Mouse (Mus musculus) forebrain, postnatal 0 days (tissue): ENCODE results near the gene Fbn1. TPM values are rescaled to one million over a fixed set of nuclear protein-coding genes. Genes with fewer than 3 reads are reported as not detected.
"Not testable (repeated sequence)": the region's sequence is repeated elsewhere in the genome, so short reads cannot be mapped to it uniquely, and the experiment has no call there.

Experiments
- ATAC-seq: fragments of 200-750 bp; cut with Nextera tagmentation; 2 replicates; pipeline ENCODE4 v1.8.0; 2017; ENCODE audit warnings: mild to moderate bottlenecking, moderate library complexity
- DNase-seq: peaks from one replicate; pipeline ENCODE4 v3.0.0-alpha.2; 2015
- H3K27ac ChIP-seq: fragments of 300-500 bp; sonication (generic); 2 replicates; pipeline ENCODE4 v1.5.1; 2014; ENCODE audit warnings: low read depth, mild to moderate bottlenecking, antibody characterized with exemption, low read length, moderate library complexity, mixed read lengths
- H3K27me3 ChIP-seq: fragments of 300-500 bp; sonication (generic); 2 replicates; pipeline ENCODE4 v1.6.1; 2014; ENCODE audit warnings: mild to moderate bottlenecking, low read length, mixed read lengths; ENCODE audit not compliant: insufficient read depth
- H3K36me3 ChIP-seq: fragments of 300-500 bp; sonication (generic); 2 replicates; pipeline ENCODE4 v1.6.1; 2014; ENCODE audit warnings: mild to moderate bottlenecking, moderate library complexity; ENCODE audit not compliant: insufficient read depth
- H3K4me1 ChIP-seq: fragments of 300-500 bp; sonication (generic); 2 replicates; pipeline ENCODE4 v1.6.1; 2014; ENCODE audit warnings: antibody characterized with exemption; ENCODE audit not compliant: insufficient read depth
- H3K4me2 ChIP-seq: fragments of 300-500 bp; sonication (generic); 2 replicates; pipeline ENCODE4 v1.6.1; 2014; ENCODE audit warnings: low read depth, mild to moderate bottlenecking, moderate library complexity
- H3K4me3 ChIP-seq: fragments of 300-500 bp; sonication (generic); 2 replicates; pipeline ENCODE4 v1.5.1; 2014; ENCODE audit warnings: low read depth, low read length, mixed read lengths
- H3K9ac ChIP-seq: fragments of 300-500 bp; sonication (generic); 2 replicates; pipeline ENCODE4 v1.6.1; 2014; ENCODE audit warnings: mild to moderate bottlenecking
- H3K9me3 ChIP-seq: fragments of 300-500 bp; sonication (generic); 2 replicates; pipeline ENCODE4 v1.6.1; 2016; ENCODE audit warnings: low read length
- CTCF ChIP-seq: sonication (generic); IDR thresholded peaks from 2 replicates; pipeline ENCODE4 v1.5.1; 2016; ENCODE audit warnings: antibody characterized with exemption, control low read depth, low read depth
- WGBS: fragments of 180-500 bp; shearing (Covaris S2); extraction: QIAGEN DNeasy Blood & Tissue Kit; methylation state at CpG from one replicate; pipeline ENCODE4 v1.1.7; 2014; 5-methylcytosine and 5-hydroxymethylcytosine counted together
- polyA plus RNA-seq: library from polyadenylated mRNA; unstranded; fragments of >200 nt; fragmentation: Nextera tagmentation; extraction: Ambion mirVana; gene quantifications from 2 replicates; pipeline ENCODE4 v1.2.1, GENCODE M21; 2015
- total RNA-seq: library from RNA; depleted of rRNA; stranded (reverse); fragments of >200 nt; gene quantifications from 2 replicates; pipeline ENCODE4 v1.2.3, GENCODE M21; 2014

The Fbn1 gene
- total and polyA plus RNA-seq, 2 experiments from 2014 or later: 1.7 to 16.7 TPM

DNA sequence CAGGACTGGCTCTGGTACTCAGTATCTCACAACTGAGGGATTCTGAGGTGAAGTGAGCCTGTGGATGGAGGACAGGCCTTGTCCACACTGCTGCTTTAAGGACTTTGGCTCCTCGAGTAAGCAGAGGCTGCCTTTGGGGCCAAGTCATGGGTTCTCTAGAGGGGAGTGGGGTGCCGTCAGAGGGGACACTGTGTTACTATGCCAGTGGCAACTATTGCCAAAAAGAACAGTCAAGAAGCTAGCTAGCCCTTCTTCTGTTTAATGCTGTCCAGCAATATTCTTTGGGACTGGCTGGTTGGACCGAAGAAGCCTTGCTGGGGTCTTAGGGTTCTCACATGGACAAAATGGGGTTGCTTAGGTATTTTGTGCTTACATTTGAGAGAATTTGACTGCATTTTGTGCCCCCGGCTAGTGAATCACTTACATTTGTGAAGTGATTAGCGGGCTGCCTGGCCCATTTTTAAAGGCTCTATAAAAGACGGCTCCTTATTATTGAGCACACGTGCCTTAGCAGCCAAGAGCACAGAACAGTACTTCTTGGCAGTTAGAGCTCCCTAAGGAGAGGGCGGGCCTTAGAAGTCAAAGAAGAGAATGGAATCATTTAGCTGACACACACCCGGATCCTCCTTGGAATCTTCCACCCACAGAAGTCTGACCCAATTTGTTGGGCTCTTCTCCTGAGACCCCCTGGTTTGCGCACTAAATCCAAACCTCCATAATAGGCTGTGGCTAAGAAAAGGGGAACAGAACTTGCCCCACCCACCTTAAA is 217.4 kb downstream of the Fbn1 start:
- DNase-seq: no peak
- WGBS: 44% methylated on average over 10 of the region's 10 CpGs
- H3K9me3 ChIP-seq: no peaks in the 10 kb centered on the region
- no peak overlapping the region for H3K9ac ChIP-seq
- no peaks in the 10 kb centered on the region for H3K36me3 ChIP-seq
- no peak for ATAC-seq
- no peaks in the 10 kb centered on the region for H3K27me3 ChIP-seq
- no peak overlapping the region for H3K27ac ChIP-seq
- H3K4me2 ChIP-seq: no peak overlapping the region
- no peaks in the 10 kb centered on the region for H3K4me1 ChIP-seq
- no peak overlapping the region for H3K4me3 ChIP-seq
- no peak for TF ChIP-seq CTCF

DNA sequence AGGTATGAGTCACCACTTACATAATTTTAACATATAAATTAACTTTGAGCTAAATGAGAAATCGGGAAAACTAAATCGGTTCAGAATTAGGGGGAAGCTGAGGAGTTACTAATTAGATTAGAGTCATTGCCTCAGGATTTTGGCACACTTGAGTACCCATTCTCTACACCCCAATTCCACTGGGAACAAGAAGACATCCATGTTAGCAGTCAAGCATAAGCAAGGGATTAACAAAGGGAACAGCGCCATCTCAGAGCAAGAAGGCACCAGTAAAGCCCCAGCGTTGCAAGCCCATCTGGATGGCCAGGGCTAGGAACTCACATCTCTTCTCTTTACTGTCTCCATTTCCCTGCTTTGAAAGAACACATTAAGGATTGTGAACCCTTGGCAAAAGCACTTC is 222.0 kb downstream of the Fbn1 start:
- WGBS: 55% methylated on average over 4 of the region's 4 CpGs
- Histone ChIP-seq H3K9me3 (no peaks in the 10 kb centered on the region), H3K4me3 (no peak overlapping the region), H3K4me2 (no peak overlapping the region), H3K9ac (no peak overlapping the region), H3K4me1 (no peaks in the 10 kb centered on the region), H3K27me3 (no peaks in the 10 kb centered on the region), H3K27ac (no peak overlapping the region), H3K36me3 (no peaks in the 10 kb centered on the region)
- no peak for TF ChIP-seq CTCF
- ATAC-seq (no peak), DNase-seq (no peak)

DNA sequence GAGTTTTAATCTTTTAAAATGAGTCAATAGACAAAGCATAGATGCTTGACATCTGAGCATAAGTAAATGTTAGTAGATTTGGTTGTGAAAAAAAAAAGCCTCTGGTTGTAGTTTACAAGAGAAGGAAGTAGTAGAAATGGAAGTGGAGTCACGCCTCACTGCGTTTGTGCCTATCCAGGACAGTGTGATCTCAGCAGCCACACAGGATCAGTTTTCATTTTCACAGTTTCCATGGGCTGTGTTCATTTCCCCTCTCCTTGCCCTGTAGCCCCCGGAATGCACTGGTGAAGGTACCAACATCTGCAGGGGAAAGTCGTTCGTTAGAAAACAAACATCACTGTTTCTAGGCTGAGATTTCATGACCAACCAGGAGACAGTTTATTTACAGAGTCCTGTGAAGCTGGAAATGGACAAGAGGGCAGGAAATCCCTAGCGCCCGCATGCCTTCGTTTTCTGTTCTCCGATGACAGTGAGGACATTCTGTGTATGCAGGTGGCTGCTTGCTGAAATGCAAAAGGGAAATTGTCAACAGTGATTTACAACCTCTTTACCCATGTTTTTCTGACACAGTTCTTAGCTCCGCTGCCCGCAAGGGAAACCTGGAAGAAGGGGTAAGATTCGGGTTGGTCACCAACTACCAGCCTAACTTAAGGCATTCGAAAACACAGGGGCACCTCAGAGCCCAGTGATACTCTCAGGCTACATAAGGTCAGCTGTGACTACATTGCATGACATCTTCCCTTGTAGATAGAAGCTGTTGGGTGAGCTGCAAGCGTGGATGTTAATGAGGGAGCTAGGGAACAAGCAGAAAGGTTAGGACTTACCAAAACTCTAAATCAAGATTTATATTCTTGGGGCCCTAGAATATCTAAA is 225.2 kb downstream of the Fbn1 start:
- H3K9me3 ChIP-seq: no peaks in the 10 kb centered on the region
- TF ChIP-seq CTCF: no peak
- no peaks in the 10 kb centered on the region for H3K27me3 ChIP-seq
- DNase-seq (no peak), ATAC-seq (no peak)
- no peak overlapping the region for H3K4me2 ChIP-seq
- H3K36me3 ChIP-seq: no peaks in the 10 kb centered on the region
- no peak overlapping the region for H3K9ac ChIP-seq
- H3K4me1 ChIP-seq: no peaks in the 10 kb centered on the region
- H3K4me3 ChIP-seq: no peak overlapping the region
- 85% methylated on average over 14 of the region's 14 CpGs for WGBS
- H3K27ac ChIP-seq: no peak overlapping the region

DNA sequence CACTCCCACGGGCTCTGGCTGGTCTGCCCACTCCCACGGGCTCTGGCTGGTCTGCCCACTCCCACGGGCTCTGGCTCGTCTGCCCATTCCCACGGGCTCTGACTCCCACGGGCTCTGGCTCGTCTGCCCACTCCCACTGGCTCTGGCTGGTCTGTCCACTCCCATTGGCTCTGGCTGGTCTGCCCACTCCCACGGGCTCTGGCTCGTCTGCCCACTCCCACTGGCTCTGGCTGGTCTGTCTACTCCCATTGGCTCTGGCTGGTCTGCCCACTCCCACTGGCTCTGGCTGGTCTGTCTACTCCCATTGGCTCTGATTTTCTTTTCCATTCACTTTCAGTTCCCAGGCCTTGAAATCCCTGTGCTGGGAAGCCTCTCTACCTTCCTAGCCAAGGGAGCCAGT is 227.8 kb downstream of the Fbn1 start:
- not testable (repeated sequence) for DNase-seq, H3K27me3 ChIP-seq, H3K4me1 ChIP-seq, H3K4me2 ChIP-seq, H3K4me3 ChIP-seq, H3K36me3 ChIP-seq, H3K27ac ChIP-seq, H3K9me3 ChIP-seq, H3K9ac ChIP-seq, ATAC-seq
- 77% methylated on average over 9 of the region's 9 CpGs for WGBS

DNA sequence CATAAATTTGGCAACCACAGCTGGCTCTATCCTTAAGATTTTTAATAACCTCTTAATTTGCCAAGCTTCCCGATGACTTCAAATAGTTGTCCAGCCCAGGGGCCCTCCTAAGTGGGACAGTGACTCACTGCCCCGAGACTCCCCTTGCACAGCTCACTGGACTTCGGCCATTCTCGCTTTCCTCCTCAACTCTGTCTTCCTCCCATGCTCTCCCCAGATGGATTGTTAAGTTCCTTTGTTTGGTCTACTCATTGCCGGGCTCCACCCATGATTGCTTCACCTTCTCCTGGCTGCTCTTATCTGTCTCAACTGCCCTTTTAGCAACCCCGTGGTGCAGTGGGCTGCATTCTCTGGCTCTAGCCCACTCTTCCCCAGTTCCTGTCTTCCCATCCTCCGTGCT is 229.3 kb downstream of the Fbn1 start:
- H3K27ac ChIP-seq: no peak overlapping the region
- H3K9ac ChIP-seq: no peak overlapping the region
- H3K4me3 ChIP-seq: no peak overlapping the region
- H3K4me2 ChIP-seq: no peak overlapping the region
- ATAC-seq (no peak), DNase-seq (no peak)
- WGBS: 85% methylated on average over 7 of the region's 7 CpGs
- no peaks in the 10 kb centered on the region for H3K36me3 ChIP-seq
- no peaks in the 10 kb centered on the region for H3K4me1 ChIP-seq
- no peaks in the 10 kb centered on the region for H3K27me3 ChIP-seq
- TF ChIP-seq CTCF: no peak
- no peaks in the 10 kb centered on the region for H3K9me3 ChIP-seq

DNA sequence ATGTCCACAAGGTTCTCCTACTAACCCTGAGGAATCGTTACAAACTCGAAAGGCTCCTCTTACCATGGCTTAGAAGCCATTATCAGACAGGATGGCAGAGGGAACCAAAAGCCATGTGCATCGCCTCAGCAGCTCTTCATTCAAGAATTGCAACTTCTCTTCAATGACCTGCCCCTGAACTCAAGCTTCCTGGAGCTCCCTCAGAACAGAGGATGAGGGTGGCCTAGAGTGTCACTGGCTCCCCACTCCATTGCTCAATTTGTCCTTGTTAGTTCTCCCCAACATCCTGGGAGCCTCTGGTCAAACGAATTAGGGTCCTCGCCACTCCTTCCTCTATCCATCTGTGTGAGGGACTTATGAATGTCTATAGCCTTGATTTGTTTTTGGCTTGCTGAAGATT is 231.1 kb downstream of the Fbn1 start:
- no peak for ATAC-seq
- no peak for TF ChIP-seq CTCF
- no peak overlapping the region for H3K9ac ChIP-seq
- no peaks in the 10 kb centered on the region for H3K36me3 ChIP-seq
- H3K27ac ChIP-seq: no peak overlapping the region
- H3K4me3 ChIP-seq: no peak overlapping the region
- 89% methylated on average over 5 of the region's 5 CpGs for WGBS
- no peaks in the 10 kb centered on the region for H3K4me1 ChIP-seq
- DNase-seq: no peak
- no peaks in the 10 kb centered on the region for H3K27me3 ChIP-seq
- no peak overlapping the region for H3K4me2 ChIP-seq
- H3K9me3 ChIP-seq: no peaks in the 10 kb centered on the region

DNA sequence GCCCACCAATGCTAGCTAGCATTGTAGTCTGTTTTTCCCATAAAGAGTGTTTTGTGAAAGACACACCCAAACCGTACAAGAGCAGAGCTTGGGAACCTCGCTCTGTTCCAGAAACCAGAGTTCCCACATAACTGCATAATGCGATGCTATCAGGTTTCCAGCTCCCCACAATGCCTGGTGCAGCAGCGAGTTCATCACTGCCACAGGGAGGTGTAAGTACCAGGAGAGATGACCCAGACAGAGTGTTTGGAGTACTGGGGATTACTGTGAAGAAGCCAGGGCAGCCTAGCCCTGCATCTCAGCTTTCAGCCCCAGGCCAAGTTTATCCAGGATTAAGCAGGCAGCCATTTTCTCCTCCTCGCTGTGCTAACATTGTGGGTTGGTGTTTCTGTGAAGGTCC is 232.2 kb downstream of the Fbn1 start:
- Histone ChIP-seq H3K4me1 (no peaks in the 10 kb centered on the region), H3K9me3 (no peaks in the 10 kb centered on the region), H3K36me3 (no peaks in the 10 kb centered on the region), H3K27me3 (no peaks in the 10 kb centered on the region), H3K4me2 (no peak overlapping the region), H3K9ac (no peak overlapping the region), H3K4me3 (no peak overlapping the region), H3K27ac (no peak overlapping the region)
- DNase-seq (no peak), ATAC-seq (no peak)
- WGBS: 61% methylated on average over 5 of the region's 5 CpGs
- TF ChIP-seq CTCF: no peak
